Comparison of ENCODE assay signal across 25 mouse cellular contexts in genomic region chr13:13596424-13597044, GRCm38 (mm10).
"Had no signal": no experiment of that assay in that cellular context is flagged by ENCODE, and none has a peak within 500 bp of the region (broad histone marks: within the 10 kb centered on the region; RNA-seq: fewer than 3 reads in every experiment).

No protein-coding gene starts in this region.

- H3K36me3 ChIP-seq: embryonic facial prominence, embryonic 10.5 days; embryonic facial prominence, embryonic 12.5 days; embryonic facial prominence, embryonic 13.5 days; embryonic facial prominence, embryonic 15.5 days; forebrain, embryonic 10.5 days; forebrain, embryonic 12.5 days; forebrain, embryonic 15.5 days had no signal

- DNase-seq: cerebellum, adult 9-10 months; cerebellum, adult 9-11 months; cerebellum, postnatal 10 days; cerebellum, postnatal 14 days; cerebellum, postnatal 25 days; cerebellum, postnatal 36 days; embryo, embryonic 11 days; forebrain, postnatal 0 days; gastrocnemius, adult 2 months; gastrocnemius, postnatal 10 days; gastrocnemius, postnatal 14 days; gastrocnemius, postnatal 25 days; gastrocnemius, postnatal 36 days; heart, adult 11 months; heart, adult 18-20 months; heart, adult 2 months had no signal

- H3K9me3 ChIP-seq: embryonic facial prominence, embryonic 10.5 days; embryonic facial prominence, embryonic 12.5 days; embryonic facial prominence, embryonic 13.5 days; embryonic facial prominence, embryonic 15.5 days; forebrain, embryonic 10.5 days; forebrain, embryonic 12.5 days; forebrain, embryonic 13.5 days; forebrain, embryonic 15.5 days had no signal

- H3K4me3 ChIP-seq: embryonic facial prominence, embryonic 10.5 days; embryonic facial prominence, embryonic 12.5 days; embryonic facial prominence, embryonic 13.5 days; embryonic facial prominence, embryonic 15.5 days; erythroblast, embryonic 14.5 days; forebrain, embryonic 10.5 days; forebrain, embryonic 12.5 days; forebrain, embryonic 13.5 days; forebrain, embryonic 15.5 days; gastrocnemius, adult 2 months; heart, adult 2 months had no signal

- H3K27ac ChIP-seq: embryonic facial prominence, embryonic 10.5 days; embryonic facial prominence, embryonic 12.5 days; embryonic facial prominence, embryonic 13.5 days; embryonic facial prominence, embryonic 15.5 days; forebrain, embryonic 10.5 days; forebrain, embryonic 12.5 days; forebrain, embryonic 13.5 days; forebrain, embryonic 15.5 days; gastrocnemius, adult 2 months; heart, adult 2 months had no signal

- H3K4me2 ChIP-seq: embryonic facial prominence, embryonic 12.5 days; embryonic facial prominence, embryonic 13.5 days; embryonic facial prominence, embryonic 15.5 days; forebrain, embryonic 12.5 days; forebrain, embryonic 13.5 days; forebrain, embryonic 15.5 days had no signal

- H3K4me1 ChIP-seq: embryonic facial prominence, embryonic 12.5 days; embryonic facial prominence, embryonic 13.5 days; embryonic facial prominence, embryonic 15.5 days; forebrain, embryonic 12.5 days had no signal

- H3K9ac ChIP-seq: embryonic facial prominence, embryonic 12.5 days; embryonic facial prominence, embryonic 13.5 days; embryonic facial prominence, embryonic 15.5 days; forebrain, embryonic 12.5 days; forebrain, embryonic 13.5 days; forebrain, embryonic 15.5 days; forebrain, postnatal 0 days had no signal

- H3K27me3 ChIP-seq: embryonic facial prominence, embryonic 12.5 days; embryonic facial prominence, embryonic 13.5 days; embryonic facial prominence, embryonic 15.5 days; forebrain, embryonic 12.5 days; forebrain, embryonic 13.5 days; forebrain, embryonic 15.5 days had no signal
